Mouse (Mus musculus): ENCODE results near the gene Cd44.

DNA sequence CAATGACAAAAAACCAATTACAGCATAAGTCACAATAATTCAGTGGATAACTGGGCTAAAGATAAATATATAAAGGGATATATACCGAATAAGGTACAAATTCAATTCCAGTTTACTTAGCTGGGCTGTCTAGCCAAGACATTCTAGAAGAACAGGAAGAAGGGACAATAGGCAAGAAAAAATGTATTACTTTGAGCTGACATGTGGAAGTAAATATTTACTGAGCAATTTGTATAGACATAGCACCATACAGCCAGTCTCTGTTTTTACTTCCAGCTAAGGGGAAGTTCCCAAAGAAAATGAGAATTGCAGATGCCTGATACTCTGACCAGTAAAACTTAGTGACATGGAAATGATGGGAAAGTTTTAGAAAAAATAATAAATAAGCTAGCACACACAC, 23.0 kb upstream of the Cd44 start:
- TF ChIP-seq POLR2A (IDR thresholded peaks at IDR 0.05; ENCODE audit: control insufficient read depth, extremely low read depth, insufficient read depth, low read length, poor library complexity), result no peak
- no peak for TF ChIP-seq CTCF (IDR thresholded peaks at IDR 0.05; ENCODE audit: borderline replicate concordance, control insufficient read depth, extremely low read depth, insufficient read depth, low read length, poor library complexity)

Data from thymus, adult 2 months (tissue).